Mouse (Mus musculus) urinary bladder, postnatal 4 days (tissue): Measurements from ENCODE around the gene Fam107b.
"Not testable (repeated sequence)": the region's sequence is repeated elsewhere in the genome, so short reads cannot be mapped to it uniquely, and the experiment has no call there.

Experiments used
- DNase-seq, 2 experiments: peaks; one replicate each; pipeline ENCODE4 v3.0.0; 2021 to 2022; ENCODE audit warnings: low spot score in 2 of 2

Fam107b gene

GRCm38 (mm10) chr2:3658900-3659299, 88.6 kb downstream of the Fam107b start:
- DNase-seq: no peak

- no peak for DNase-seq
These were observed 89.1 kb downstream of the Fam107b start for GRCm38 (mm10) chr2:3659300-3659910.

- no peak for DNase-seq
These were observed 93.8 kb downstream of the Fam107b start for GRCm38 (mm10) chr2:3664086-3664485.

- DNase-seq: no peak
These were observed 98.4 kb downstream of the Fam107b start for GRCm38 (mm10) chr2:3668682-3669081.

GRCm38 (mm10) chr2:3669646-3670045, 99.4 kb downstream of the Fam107b start:
- DNase-seq: no peak

- no peak for DNase-seq
These were observed 102.5 kb downstream of the Fam107b start for GRCm38 (mm10) chr2:3672654-3673367.

- no peak for DNase-seq
These were observed 105.2 kb downstream of the Fam107b start for GRCm38 (mm10) chr2:3675481-3675880.

GRCm38 (mm10) chr2:3682699-3683098, 112.4 kb downstream of the Fam107b start:
- no peak for DNase-seq

- no peak for DNase-seq
These were observed 113.1 kb downstream of the Fam107b start for GRCm38 (mm10) chr2:3683343-3683742.

- peak; percentile 22 to 60 for DNase-seq
These were observed 113.5 kb downstream of the Fam107b start for GRCm38 (mm10) chr2:3683751-3684229.

GRCm38 (mm10) chr2:3690221-3690620, 119.9 kb downstream of the Fam107b start:
- DNase-seq: no peak

- no peak for DNase-seq
These were observed 122.5 kb downstream of the Fam107b start for GRCm38 (mm10) chr2:3692833-3693232.

- DNase-seq: no peak
These were observed 125.6 kb downstream of the Fam107b start for GRCm38 (mm10) chr2:3695900-3696299.

- DNase-seq: no peak
These were observed 130.1 kb downstream of the Fam107b start for GRCm38 (mm10) chr2:3700368-3700767.

- DNase-seq: no peak
These were observed 132.4 kb downstream of the Fam107b start for GRCm38 (mm10) chr2:3702640-3703190.

- no peak for DNase-seq
These were observed 133.5 kb downstream of the Fam107b start for GRCm38 (mm10) chr2:3703806-3704205.

- DNase-seq: no peak
These were observed 134.2 kb downstream of the Fam107b start for GRCm38 (mm10) chr2:3704311-3705162.

GRCm38 (mm10) chr2:3705283-3705682, 135.0 kb downstream of the Fam107b start:
- DNase-seq: not testable (repeated sequence)

GRCm38 (mm10) chr2:3707236-3707635, 136.9 kb downstream of the Fam107b start:
- no peak for DNase-seq

- no peak for DNase-seq
These were observed 138.3 kb downstream of the Fam107b start for GRCm38 (mm10) chr2:3708621-3709020.

GRCm38 (mm10) chr2:3709882-3710281, 139.6 kb downstream of the Fam107b start:
- DNase-seq: no peak

GRCm38 (mm10) chr2:3710521-3710920, 140.2 kb downstream of the Fam107b start:
- no peak for DNase-seq
